Mouse (Mus musculus): Measurements from ENCODE around the gene Slco6c1.

Slco6c1 gene

DNA sequence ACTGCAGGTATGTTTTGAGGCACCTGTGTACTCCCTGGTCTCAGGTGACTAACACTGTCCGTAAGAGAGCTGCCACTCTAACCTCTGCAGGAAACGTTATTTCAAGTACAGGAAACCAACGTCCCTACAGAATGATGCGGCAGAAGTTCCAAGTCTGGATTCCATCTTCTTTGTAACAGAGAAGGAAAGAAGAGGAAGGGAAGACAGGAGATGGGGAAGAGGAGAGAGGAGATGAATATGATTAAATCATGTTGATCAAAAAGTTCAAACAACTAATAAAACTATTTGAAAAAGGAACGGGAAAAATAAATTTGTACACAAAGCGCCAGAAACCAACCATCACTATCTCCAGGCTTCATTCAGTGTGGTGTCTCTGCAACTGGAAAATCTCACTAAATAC, at the start of gene Slco6c1:
Slco6c1 (minus strand) TSS at position 101 of the 400 bp plus-strand sequence.
- DNase-seq (ENCODE audit: low spot score in 2 of 2) = no peak

DNA sequence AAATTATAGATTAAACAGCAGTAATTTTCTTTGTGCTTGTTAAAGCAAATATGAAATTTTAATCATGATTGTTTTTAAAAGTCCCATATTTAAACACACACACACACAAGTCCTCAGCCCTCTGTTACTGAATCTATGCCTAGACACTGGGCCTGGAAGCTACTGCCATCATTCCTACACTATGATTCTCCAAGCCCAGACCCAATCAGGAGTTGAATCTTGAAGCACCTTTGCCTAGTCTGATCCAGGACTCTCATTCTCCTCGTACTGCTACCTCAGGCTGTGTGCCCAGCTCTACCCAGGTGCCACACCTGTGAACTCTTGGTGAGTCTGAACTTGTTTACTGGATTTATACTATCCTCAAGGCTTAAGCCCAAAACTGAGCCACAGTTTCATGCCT, 89.1 kb downstream of the Slco6c1 start:
- DNase-seq (ENCODE audit: low spot score in 2 of 2) = no peak

DNA sequence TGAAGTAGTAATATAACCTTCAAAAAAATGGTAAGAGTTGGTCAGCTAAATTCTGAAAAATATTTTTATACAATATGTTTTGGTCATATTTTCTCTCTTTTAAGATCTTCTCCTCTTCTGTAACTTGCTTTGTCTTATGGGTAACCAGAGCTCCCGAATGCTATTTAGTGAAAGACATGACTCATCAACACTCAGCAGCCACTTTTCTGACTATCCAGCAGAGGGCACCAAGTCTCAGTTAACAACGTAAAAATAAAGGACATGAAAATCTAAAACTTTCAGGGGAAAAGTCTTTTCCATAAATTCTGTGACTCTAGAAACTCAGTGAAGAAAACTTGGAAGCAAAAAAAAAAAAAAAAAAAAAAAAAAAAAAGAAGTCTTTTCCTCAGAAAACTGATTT, 89.6 kb downstream of the Slco6c1 start:
- DNase-seq (ENCODE audit: low spot score in 2 of 2) = no peak

DNA sequence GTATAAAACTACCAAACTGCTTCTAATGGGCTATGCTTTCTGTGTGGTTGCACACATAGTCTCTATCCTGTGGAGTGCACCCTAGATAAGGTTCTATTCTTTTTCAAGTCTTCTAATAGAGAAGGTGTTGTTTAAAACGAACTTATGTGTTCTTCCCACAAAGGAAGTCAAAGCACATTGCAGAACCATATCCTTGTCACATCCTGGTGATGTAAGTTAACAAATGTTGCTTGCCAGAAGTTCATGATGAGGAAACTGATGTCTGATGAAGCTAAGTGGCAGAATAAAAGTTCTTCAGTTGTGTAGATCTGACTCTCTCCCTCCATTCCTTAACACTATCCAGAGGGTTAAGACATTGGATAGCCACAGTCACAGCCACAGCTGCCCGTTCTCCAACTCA, 90.1 kb downstream of the Slco6c1 start:
- no peak for DNase-seq (ENCODE audit: low spot score in 2 of 2)

DNA sequence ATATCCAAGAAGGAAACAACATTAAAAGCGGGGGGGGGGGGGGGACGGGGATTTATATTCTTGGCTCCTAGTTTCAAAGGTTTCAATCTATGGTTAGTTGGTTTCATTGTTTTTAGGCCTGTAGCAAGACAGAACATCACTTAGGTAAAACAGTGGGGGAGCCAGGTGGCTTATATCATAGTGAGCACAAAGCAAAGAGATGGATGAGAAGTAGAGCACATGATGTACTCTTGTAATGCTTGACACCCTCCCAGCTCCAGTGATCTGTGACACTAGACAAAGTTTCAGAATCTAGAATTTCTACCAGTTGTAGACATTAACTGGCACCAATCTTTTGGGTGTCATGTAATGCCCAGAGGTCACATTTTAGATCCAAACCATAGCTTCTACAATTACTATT, 106.7 kb downstream of the Slco6c1 start:
- no peak for DNase-seq (ENCODE audit: low spot score in 2 of 2)

DNA sequence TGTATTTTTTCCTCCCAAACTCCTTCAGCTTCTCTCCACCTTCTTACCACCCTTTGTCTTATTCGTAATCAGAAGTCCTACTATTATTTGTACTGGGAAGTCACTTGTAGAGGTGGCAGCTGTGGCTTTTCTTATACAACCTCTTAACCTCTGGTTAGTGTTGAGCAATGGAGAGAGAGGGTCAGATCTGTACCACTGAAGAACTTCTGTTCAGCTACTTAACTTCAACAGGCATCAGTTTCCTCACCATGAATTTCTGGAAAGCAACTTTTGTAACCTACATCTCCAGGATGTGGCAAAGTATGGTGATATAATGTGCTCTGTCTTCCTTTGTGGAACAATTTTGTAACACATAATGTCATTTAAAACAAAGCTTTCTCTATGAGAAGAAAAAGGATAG, 108.7 kb downstream of the Slco6c1 start:
- DNase-seq (ENCODE audit: low spot score in 2 of 2) = no peak

DNA sequence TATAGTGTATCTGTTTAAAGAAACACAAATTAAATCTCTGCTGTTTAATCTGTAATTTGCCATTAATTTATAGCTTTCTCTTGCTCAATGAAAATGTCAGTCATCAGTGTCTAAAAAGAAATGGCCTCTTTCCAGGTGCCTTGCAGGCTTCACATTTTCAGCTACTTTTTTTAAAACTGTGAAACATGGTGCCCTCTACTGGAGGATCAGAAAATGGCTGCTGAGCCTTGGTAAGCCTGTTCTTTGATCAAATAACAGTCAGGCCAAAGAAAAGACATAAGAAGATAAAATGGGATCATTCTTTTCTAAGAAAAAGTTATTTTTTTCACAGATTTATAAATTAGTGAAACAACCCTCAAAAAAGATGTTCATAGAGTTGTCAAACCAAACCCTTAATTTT, 109.1 kb downstream of the Slco6c1 start:
- no peak for DNase-seq (ENCODE audit: low spot score in 2 of 2)

Data from natural killer cell, adult 2 months (primary cell).